Mouse (Mus musculus): ENCODE measurements around the gene AF067063.
"Not testable (repeated sequence)": the region's sequence is repeated elsewhere in the genome, so short reads cannot be mapped to it uniquely, and the experiment has no call there.

GRCm38 (mm10) chr13:119830116-119830515, at the start of gene AF067063:
- not testable (repeated sequence) for TF ChIP-seq CTCF (IDR thresholded peaks at IDR 0.05; ENCODE audit: control insufficient read depth, insufficient read depth, insufficient replicate concordance, low read depth, low read length); POLR2A (IDR thresholded peaks at IDR 0.05; ENCODE audit: control insufficient read depth, low read depth, low read length)
